8 mouse cellular contexts compared by ENCODE assay signal in genomic region chr10:17947175-17947906, GRCm38 (mm10). TPM values are rescaled to one million over a fixed set of nuclear protein-coding genes. Genes with fewer than 3 reads are reported as not detected.
DNase-seq lines count a peak whose midpoint lies in the region; ATAC-seq and TF ChIP-seq lines count a peak whose summit lies in the region.

No protein-coding gene starts in this region.

- H3K4me2 ChIP-seq in forebrain, embryonic 12.5 days = peak overlapping the region; percentile 62
- peak overlapping the region; percentile 74 for H3K4me2 ChIP-seq in heart, postnatal 0 days (ENCODE audit: low read depth, low read length)
- peak overlapping the region; percentile 81 for H3K4me2 ChIP-seq in liver, postnatal 0 days (ENCODE audit: low read depth, low read length)
- peak overlapping the region; percentile 69 for H3K4me2 ChIP-seq in neural tube, embryonic 12.5 days (replicated peaks)
- H3K4me2 ChIP-seq in stomach, embryonic 16.5 days (ENCODE audit: low read depth, low read length) = peak overlapping the region; percentile 62

- WGBS in forebrain, embryonic 12.5 days = under 1% methylated on average over 68 of the region's 110 CpGs
- under 1% methylated on average over 80 of the region's 110 CpGs for WGBS in heart, postnatal 0 days
- WGBS in liver, postnatal 0 days (ENCODE audit: insufficient replicate concordance) = 2% methylated on average over 75 of the region's 110 CpGs
- WGBS in neural tube, embryonic 12.5 days = 1% methylated on average over 107 of the region's 110 CpGs
- WGBS in stomach, embryonic 16.5 days = under 1% methylated on average over 87 of the region's 110 CpGs

- peaks cover 9% of the 10 kb centered on the region; the same call in 1 of the 2 replicates for H3K4me1 ChIP-seq in E14TG2a.4 (replicated peaks; ENCODE audit: low read depth, low read length)
- H3K4me1 ChIP-seq in forebrain, embryonic 12.5 days = peaks cover 7% of the 10 kb centered on the region
- peaks cover 14% of the 10 kb centered on the region for H3K4me1 ChIP-seq in heart, postnatal 0 days (ENCODE audit: control insufficient read depth, insufficient read depth)
- H3K4me1 ChIP-seq in liver, postnatal 0 days (ENCODE audit: insufficient read depth) = peaks cover 10% of the 10 kb centered on the region; the same call in 1 of the 2 replicates
- peaks cover 11% of the 10 kb centered on the region for H3K4me1 ChIP-seq in neural tube, embryonic 12.5 days
- H3K4me1 ChIP-seq in stomach, embryonic 16.5 days (ENCODE audit: control insufficient read depth, insufficient read depth, low read length) = peaks cover 7% of the 10 kb centered on the region; the same call in 1 of the 2 replicates

- peak overlapping the region; percentile 86 for H3K9ac ChIP-seq in forebrain, embryonic 12.5 days
- H3K9ac ChIP-seq in heart, postnatal 0 days (replicated peaks; ENCODE audit: low read depth, low read length) = peak overlapping the region; percentile 99
- peak overlapping the region; percentile 94 for H3K9ac ChIP-seq in liver, postnatal 0 days (replicated peaks)
- H3K9ac ChIP-seq in neural tube, embryonic 12.5 days = peak overlapping the region; percentile 89
- peak overlapping the region; percentile 94 for H3K9ac ChIP-seq in stomach, embryonic 16.5 days (ENCODE audit: low read length)

- H3K9me3 ChIP-seq in E14TG2a.4 (ENCODE audit: low read length) = no peaks in the 10 kb centered on the region
- no peaks in the 10 kb centered on the region for H3K9me3 ChIP-seq in forebrain, embryonic 12.5 days
- H3K9me3 ChIP-seq in heart, postnatal 0 days (replicated peaks; ENCODE audit: control insufficient read depth, low read length) = no peaks in the 10 kb centered on the region
- no peaks in the 10 kb centered on the region for H3K9me3 ChIP-seq in liver, postnatal 0 days (ENCODE audit: low read length)
- no peaks in the 10 kb centered on the region for H3K9me3 ChIP-seq in neural tube, embryonic 12.5 days
- H3K9me3 ChIP-seq in stomach, embryonic 16.5 days (replicated peaks; ENCODE audit: control insufficient read depth, low read length) = no peaks in the 10 kb centered on the region

- H3K27me3 ChIP-seq in E14TG2a.4 (ENCODE audit: insufficient read depth, low read length) = no peaks in the 10 kb centered on the region
- no peaks in the 10 kb centered on the region for H3K27me3 ChIP-seq in forebrain, embryonic 12.5 days
- H3K27me3 ChIP-seq in heart, postnatal 0 days (ENCODE audit: control insufficient read depth, insufficient read depth, low read length) = no peaks in the 10 kb centered on the region
- H3K27me3 ChIP-seq in liver, postnatal 0 days (ENCODE audit: insufficient read depth, low read length) = no peaks in the 10 kb centered on the region
- no peaks in the 10 kb centered on the region for H3K27me3 ChIP-seq in neural tube, embryonic 12.5 days (replicated peaks)
- H3K27me3 ChIP-seq in stomach, embryonic 16.5 days (ENCODE audit: control insufficient read depth, insufficient read depth, low read length) = no peaks in the 10 kb centered on the region

- no peak for TF ChIP-seq CTCF in E14TG2a.4 (conservative IDR thresholded peaks at IDR 0.05; ENCODE audit: low read length)
- no peak for TF ChIP-seq CTCF in heart, postnatal 0 days (IDR thresholded peaks at IDR 0.05; ENCODE audit: low read depth)
- no peak for TF ChIP-seq CTCF in liver, postnatal 0 days (IDR thresholded peaks at IDR 0.05; ENCODE audit: low read depth)

- DNase-seq in c-Kit-positive CD71-positive TER-119-positive erythroid progenitor cells, embryonic 14.5 days (ENCODE audit: low spot score) = peak; percentile 25
- no peak for DNase-seq in heart, postnatal 0 days (ENCODE audit: low spot score)
- DNase-seq in kidney, postnatal 36 days = peak; percentile 61 to 86
- peak; percentile 82 for DNase-seq in liver, postnatal 0 days

- ATAC-seq in forebrain, embryonic 12.5 days (ENCODE audit: low FRiP score) = peak; percentile 68
- ATAC-seq in heart, postnatal 0 days (ENCODE audit: insufficient read depth, low read depth) = peak; percentile 49
- ATAC-seq in liver, postnatal 0 days = peak; percentile 62
- peak; percentile 72 for ATAC-seq in neural tube, embryonic 12.5 days (ENCODE audit: low FRiP score, low read depth)
- ATAC-seq in stomach, embryonic 16.5 days (ENCODE audit: insufficient read depth, low FRiP score) = peak; percentile 60

- no peaks in the 10 kb centered on the region for H3K36me3 ChIP-seq in E14TG2a.4 (ENCODE audit: insufficient read depth, low read length)
- no peaks in the 10 kb centered on the region for H3K36me3 ChIP-seq in forebrain, embryonic 12.5 days (replicated peaks)
- no peaks in the 10 kb centered on the region for H3K36me3 ChIP-seq in heart, postnatal 0 days (replicated peaks; ENCODE audit: control insufficient read depth, insufficient read depth, low read length)
- H3K36me3 ChIP-seq in liver, postnatal 0 days (replicated peaks; ENCODE audit: insufficient read depth, low read length) = no peaks in the 10 kb centered on the region
- H3K36me3 ChIP-seq in neural tube, embryonic 12.5 days = no peaks in the 10 kb centered on the region
- no peaks in the 10 kb centered on the region for H3K36me3 ChIP-seq in stomach, embryonic 16.5 days (ENCODE audit: control insufficient read depth, insufficient read depth, low read length)

- peak overlapping the region; percentile 83 for H3K27ac ChIP-seq in forebrain, embryonic 12.5 days
- H3K27ac ChIP-seq in heart, postnatal 0 days (ENCODE audit: low read depth) = peak overlapping the region; percentile 98
- H3K27ac ChIP-seq in liver, postnatal 0 days (ENCODE audit: low read depth) = peak overlapping the region; percentile 96
- peak overlapping the region; percentile 50 for H3K27ac ChIP-seq in neural tube, embryonic 12.5 days
- peak overlapping the region; percentile 94 for H3K27ac ChIP-seq in stomach, embryonic 16.5 days (ENCODE audit: low read length)

- TF ChIP-seq EP300 in heart, postnatal 0 days (IDR thresholded peaks at IDR 0.05; ENCODE audit: low read depth) = no peak
- no peak for TF ChIP-seq EP300 in liver, postnatal 0 days (IDR thresholded peaks at IDR 0.05; ENCODE audit: low read depth)

- H3K4me3 ChIP-seq in E14TG2a.4 (replicated peaks; ENCODE audit: low read length) = peak overlapping the region; percentile 89
- peak overlapping the region; percentile 88 for H3K4me3 ChIP-seq in forebrain, embryonic 12.5 days (replicated peaks)
- peak overlapping the region; percentile 97 for H3K4me3 ChIP-seq in heart, postnatal 0 days (ENCODE audit: low read depth, low read length)
- H3K4me3 ChIP-seq in liver, postnatal 0 days (ENCODE audit: low read depth, low read length) = peak overlapping the region; percentile 80
- H3K4me3 ChIP-seq in neural tube, embryonic 12.5 days = peak overlapping the region; percentile 88
- peak overlapping the region; percentile 84 for H3K4me3 ChIP-seq in stomach, embryonic 16.5 days (replicated peaks; ENCODE audit: low read length)

RNA-seq across cellular contexts. Expression of gene Heca, which starts 0.5 kb away (rescaled TPM):
- 4.6 and 5.7 TPM in 2 replicates for polyA plus RNA-seq in forebrain, embryonic 12.5 days (2016; fragmentation: Nextera tagmentation; extraction: Ambion mirVana)
- total RNA-seq in heart, postnatal 0 days (2014; rRNA removed; ENCODE audit: low replicate concordance) = 54.5 and 68.6 TPM in 2 replicates
- polyA plus RNA-seq in heart, postnatal 0 days (2015; fragmentation: Nextera tagmentation; extraction: Ambion mirVana) = 4.4 and 6.0 TPM in 2 replicates
- polyA plus RNA-seq in liver, postnatal 0 days (2015; fragmentation: Nextera tagmentation; extraction: Ambion mirVana) = 2.3 and 2.4 TPM in 2 replicates
- 4.1 TPM in 2 replicates for polyA plus RNA-seq in neural tube, embryonic 12.5 days (2016; fragmentation: Nextera tagmentation; extraction: Ambion mirVana)
- 4.6 and 4.7 TPM in 2 replicates for polyA plus RNA-seq in stomach, embryonic 16.5 days (2015; fragmentation: Nextera tagmentation; extraction: Ambion mirVana)
